Mouse (Mus musculus): ENCODE measurements around the gene Hnrnpul2.

GRCm38 (mm10) chr19:8839908-8840791, 20.3 kb downstream of the Hnrnpul2 start:
- TF ChIP-seq CTCF (IDR thresholded peaks at IDR 0.05; ENCODE audit: low read depth), result peak; percentile 17; the same call in 1 of the 2 replicates
- no peak for TF ChIP-seq EP300 (IDR thresholded peaks at IDR 0.05; ENCODE audit: low read depth)
